15 mouse cellular contexts compared by ENCODE assay signal in the genomic region with DNA sequence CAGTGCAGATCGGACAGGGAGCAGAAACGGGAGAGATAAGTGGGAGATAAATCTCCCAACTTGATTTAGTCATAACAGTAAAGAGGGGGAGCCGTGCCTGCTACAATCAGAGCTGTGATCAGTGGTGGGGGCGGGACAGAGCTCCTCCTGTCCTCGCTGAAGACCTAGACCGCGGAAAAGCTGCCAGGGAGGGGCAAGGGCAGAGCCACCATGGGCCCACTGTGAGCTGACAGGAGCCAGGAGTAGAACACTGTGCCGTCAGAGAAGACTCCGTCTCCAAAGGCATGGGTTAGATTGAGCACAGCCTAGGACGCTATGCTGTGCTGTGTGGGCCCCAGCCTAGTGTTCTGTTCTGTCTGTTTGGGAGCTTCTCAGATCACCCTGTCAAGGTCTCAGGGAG.
A peak's percentile ranks its signal among the peaks of the same experiment; 100 is the strongest.
DNase-seq lines count a peak whose midpoint lies in the region; ATAC-seq and TF ChIP-seq lines count a peak whose summit lies in the region.
"Had no signal": no experiment of that assay in that cellular context is flagged by ENCODE, and none has a peak within 500 bp of the region (broad histone marks: within the 10 kb centered on the region; RNA-seq: fewer than 3 reads in every experiment).

No protein-coding gene starts in this region.

- peaks cover 22% of the 10 kb centered on the region for H3K4me1 ChIP-seq in intestine, embryonic 15.5 days (replicated peaks)
- no peaks in the 10 kb centered on the region; the same call in 1 of the 2 replicates for H3K4me1 ChIP-seq in intestine, postnatal 0 days (replicated peaks; ENCODE audit: control insufficient read depth, insufficient read depth, low read length)
- H3K4me1 ChIP-seq in hindbrain, postnatal 0 days (ENCODE audit: insufficient read depth, low read length), result peaks cover 12% of the 10 kb centered on the region; the same call in 1 of the 2 replicates
- H3K4me1 ChIP-seq in stomach, postnatal 0 days (replicated peaks; ENCODE audit: control insufficient read depth, insufficient read depth), result 0 out of 2 replicates have a peak, but pooled peaks cover 3% of the 10 kb centered on the region

- peak; percentile 51 for DNase-seq in urinary bladder, postnatal 14 days (ENCODE audit: low spot score)
- DNase-seq in urinary bladder, adult 18-20 months (ENCODE audit: low spot score in 2 of 2), result no peak
- DNase-seq in hindbrain, postnatal 0 days (ENCODE audit: low spot score), result no peak
- peak; percentile 16 for DNase-seq in stomach, postnatal 0 days (ENCODE audit: low spot score)
- no peak for DNase-seq in heart, adult 18-20 months
- DNase-seq in gastrocnemius, postnatal 4 days (ENCODE audit: low spot score in 2 of 2), result no peak
- DNase-seq: cerebellum, adult 18-20 months; layer of hippocampus, postnatal 36 days; liver, embryonic 13.5 days; spleen, adult 18-20 months; thymus, postnatal 36 days had no signal

- no peak; the same call in 1 of the 2 replicates for ATAC-seq in intestine, embryonic 15.5 days
- no peak for ATAC-seq in intestine, postnatal 0 days
- peak; percentile 38; the same call in 1 of the 2 replicates for ATAC-seq in hindbrain, postnatal 0 days
- no peak for ATAC-seq in stomach, postnatal 0 days (ENCODE audit: low FRiP score, low TSS enrichment)

- no peaks in the 10 kb centered on the region for H3K27me3 ChIP-seq in intestine, embryonic 15.5 days (replicated peaks)
- no peaks in the 10 kb centered on the region for H3K27me3 ChIP-seq in intestine, postnatal 0 days (replicated peaks; ENCODE audit: control insufficient read depth, insufficient read depth, low read length)
- H3K27me3 ChIP-seq in hindbrain, postnatal 0 days (ENCODE audit: insufficient read depth, low read length), result no peaks in the 10 kb centered on the region
- H3K27me3 ChIP-seq in stomach, postnatal 0 days (ENCODE audit: control insufficient read depth, insufficient read depth, low read length), result no peaks in the 10 kb centered on the region
- H3K27me3 ChIP-seq: liver, embryonic 13.5 days had no signal

- 0 out of 2 replicates have a peak overlapping the region, but pooled peaks have one; percentile 13 for H3K27ac ChIP-seq in intestine, embryonic 15.5 days
- H3K27ac ChIP-seq in intestine, postnatal 0 days (ENCODE audit: low read depth, low read length), result no peak overlapping the region
- H3K27ac ChIP-seq in hindbrain, postnatal 0 days, result no peak overlapping the region
- peak overlapping the region; percentile 79 for H3K27ac ChIP-seq in stomach, postnatal 0 days (replicated peaks)
- H3K27ac ChIP-seq: liver, embryonic 13.5 days; macrophage had no signal

- no peak for TF ChIP-seq EP300 in stomach, postnatal 0 days (optimal IDR thresholded peaks at IDR 0.05)

- no peak overlapping the region for H3K4me3 ChIP-seq in intestine, embryonic 15.5 days (replicated peaks)
- no peak overlapping the region for H3K4me3 ChIP-seq in intestine, postnatal 0 days (ENCODE audit: low read depth, low read length)
- H3K4me3 ChIP-seq in hindbrain, postnatal 0 days (ENCODE audit: low read length), result no peak overlapping the region
- H3K4me3 ChIP-seq in stomach, postnatal 0 days (ENCODE audit: low read depth, low read length), result no peak overlapping the region
- H3K4me3 ChIP-seq: liver, embryonic 13.5 days had no signal

- no peak for TF ChIP-seq CTCF in intestine, postnatal 0 days (IDR thresholded peaks at IDR 0.05; ENCODE audit: low read depth)
- TF ChIP-seq CTCF in hindbrain, postnatal 0 days (IDR thresholded peaks at IDR 0.05; ENCODE audit: low read depth), result no peak
- TF ChIP-seq CTCF in stomach, postnatal 0 days (IDR thresholded peaks at IDR 0.05; ENCODE audit: low read depth), result no peak

- H3K36me3 ChIP-seq in intestine, embryonic 15.5 days, result no peaks in the 10 kb centered on the region
- no peaks in the 10 kb centered on the region for H3K36me3 ChIP-seq in intestine, postnatal 0 days (ENCODE audit: control insufficient read depth, insufficient read depth)
- H3K36me3 ChIP-seq in hindbrain, postnatal 0 days (ENCODE audit: insufficient read depth, low read length), result no peaks in the 10 kb centered on the region
- no peaks in the 10 kb centered on the region for H3K36me3 ChIP-seq in stomach, postnatal 0 days (ENCODE audit: control insufficient read depth, insufficient read depth, low read length)
- H3K36me3 ChIP-seq: G1E; liver, embryonic 13.5 days had no signal

- no peak overlapping the region for H3K4me2 ChIP-seq in intestine, embryonic 15.5 days (replicated peaks)
- no peak overlapping the region for H3K4me2 ChIP-seq in intestine, postnatal 0 days (replicated peaks; ENCODE audit: low read depth)
- no peak overlapping the region for H3K4me2 ChIP-seq in hindbrain, postnatal 0 days (ENCODE audit: low read depth, low read length)
- no peak overlapping the region for H3K4me2 ChIP-seq in stomach, postnatal 0 days (replicated peaks; ENCODE audit: low read depth)
- H3K4me2 ChIP-seq: liver, embryonic 13.5 days had no signal

- no peaks in the 10 kb centered on the region for H3K9me3 ChIP-seq in intestine, embryonic 15.5 days
- H3K9me3 ChIP-seq in intestine, postnatal 0 days (ENCODE audit: control insufficient read depth), result no peaks in the 10 kb centered on the region
- no peaks in the 10 kb centered on the region for H3K9me3 ChIP-seq in hindbrain, postnatal 0 days (ENCODE audit: low read length)
- no peaks in the 10 kb centered on the region for H3K9me3 ChIP-seq in stomach, postnatal 0 days (ENCODE audit: control insufficient read depth, low read length)
- H3K9me3 ChIP-seq: G1E; liver, embryonic 13.5 days had no signal

- WGBS in intestine, embryonic 15.5 days, result 11% methylated on average over 10 of the region's 10 CpGs
- WGBS in intestine, postnatal 0 days, result 26% methylated on average over 10 of the region's 10 CpGs
- 57% methylated on average over 10 of the region's 10 CpGs for WGBS in hindbrain, postnatal 0 days
- WGBS in stomach, postnatal 0 days, result 26% methylated on average over 10 of the region's 10 CpGs

- H3K9ac ChIP-seq in intestine, embryonic 15.5 days, result no peak overlapping the region
- H3K9ac ChIP-seq in intestine, postnatal 0 days (ENCODE audit: low read depth, low read length), result no peak overlapping the region
- no peak overlapping the region for H3K9ac ChIP-seq in hindbrain, postnatal 0 days (replicated peaks; ENCODE audit: low read length)
- no peak overlapping the region for H3K9ac ChIP-seq in stomach, postnatal 0 days (ENCODE audit: low read length)
- H3K9ac ChIP-seq: liver, embryonic 13.5 days had no signal

Comparison
In these comparisons a context has a peak if more than half of its experiments do, and no peak if none do; other contexts are left out.
1. H3K27ac ChIP-seq: peak in intestine, embryonic 15.5 days (single experiment) and stomach, postnatal 0 days (single experiment); none in intestine, postnatal 0 days (single experiment) and hindbrain, postnatal 0 days (single experiment).
2. DNase-seq: peak in urinary bladder, postnatal 14 days (single experiment) and stomach, postnatal 0 days (single experiment); none in urinary bladder, adult 18-20 months (0 of 2), hindbrain, postnatal 0 days (single experiment), heart, adult 18-20 months (0 of 2) and gastrocnemius, postnatal 4 days (0 of 2).